Mouse (Mus musculus) embryonic stem cell, embryonic (primary cell): ENCODE measurements at regions not wholly inside any gene's neighbourhood (a gene's known extent, or its start where the extent isn't known, plus 50 kb on each side); places are given as distances from the start of the nearest gene placed in this dataset.

Experiments
- CTCF ChIA-PET, 4 experiments: fragments of 300-600 bp in 2 of 4; fragments of 350-600 bp in 2 of 4; sonication (Branson Sonifier 250); formaldehyde crosslinking; loops; one replicate each; lab custom pipeline; 2022; ENCODE audit warnings: inconsistent platforms in 2 of 4; lab: Charles Lee
- POLR2A ChIA-PET, 4 experiments: fragments of 300-600 bp in 2 of 4; fragments of 350-600 bp in 2 of 4; sonication (Branson Sonifier 250); formaldehyde crosslinking; loops; one replicate each; lab custom pipeline; 2022; ENCODE audit warnings: antibody characterized with exemption in 4 of 4, inconsistent platforms in 1 of 4; lab: Charles Lee

DNA sequence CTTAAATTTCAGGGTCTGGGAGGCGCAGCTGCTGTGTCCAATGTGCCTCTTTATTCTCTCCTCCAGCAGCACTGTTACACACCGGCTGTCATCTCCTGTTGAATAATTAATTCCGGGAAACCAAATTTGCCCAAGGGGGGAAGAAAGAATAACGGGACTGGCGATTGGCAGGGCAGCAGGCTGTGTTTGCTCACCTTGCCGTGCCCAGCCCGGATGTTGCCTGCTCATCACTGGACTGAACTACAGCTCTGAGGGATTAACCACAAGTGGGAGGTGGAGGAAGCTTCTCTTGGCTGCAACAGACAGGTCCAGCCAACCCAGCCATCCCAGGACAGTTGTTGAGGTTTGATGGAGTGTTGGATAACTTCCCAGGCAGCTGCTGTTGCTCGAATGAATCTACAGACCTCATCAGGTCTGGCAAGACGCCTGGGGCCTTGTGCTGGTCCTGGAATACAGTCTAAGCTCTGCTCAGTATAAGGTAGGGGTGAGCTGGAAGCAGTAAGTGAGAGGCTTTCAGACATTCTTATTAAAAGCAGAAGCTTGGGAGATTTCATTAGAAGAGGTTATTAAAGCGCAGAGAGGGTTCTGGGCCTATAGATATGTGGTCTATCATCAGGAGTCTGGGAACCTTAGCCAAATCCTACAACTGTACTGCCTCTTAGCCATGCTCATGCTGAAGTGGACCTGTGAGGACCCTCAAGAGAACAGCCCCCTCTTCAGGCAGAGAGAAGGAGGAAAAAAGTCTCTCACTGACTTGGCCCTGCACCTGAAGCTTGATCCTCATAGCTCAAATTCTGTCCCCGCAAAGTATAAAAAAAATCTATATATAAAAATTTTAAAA, 291.8 kb downstream of the Il20rb start:
- CTCF ChIA-PET = no interaction called here
- POLR2A ChIA-PET = no interaction called here

DNA sequence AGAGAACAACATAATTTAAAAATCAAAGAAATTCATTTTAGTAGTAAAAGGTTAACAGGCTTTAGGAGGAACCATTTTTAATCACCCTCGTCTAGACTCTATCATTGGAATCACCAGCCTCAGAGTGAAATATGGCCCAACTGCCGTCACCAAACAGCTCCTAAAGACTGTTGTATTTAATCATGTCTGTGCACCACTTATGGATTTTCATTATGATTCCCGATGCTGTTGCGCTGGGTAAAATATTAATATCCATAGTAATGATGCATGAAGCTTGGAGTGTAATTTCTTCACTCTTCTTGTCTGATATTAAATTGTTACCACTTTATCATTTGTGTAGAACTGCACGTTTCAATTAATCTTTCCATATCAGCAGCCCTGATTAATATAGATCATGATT, 292.4 kb downstream of the Il20rb start:
- ChIA-PET POLR2A (no interaction called here), CTCF (no interaction called here)

DNA sequence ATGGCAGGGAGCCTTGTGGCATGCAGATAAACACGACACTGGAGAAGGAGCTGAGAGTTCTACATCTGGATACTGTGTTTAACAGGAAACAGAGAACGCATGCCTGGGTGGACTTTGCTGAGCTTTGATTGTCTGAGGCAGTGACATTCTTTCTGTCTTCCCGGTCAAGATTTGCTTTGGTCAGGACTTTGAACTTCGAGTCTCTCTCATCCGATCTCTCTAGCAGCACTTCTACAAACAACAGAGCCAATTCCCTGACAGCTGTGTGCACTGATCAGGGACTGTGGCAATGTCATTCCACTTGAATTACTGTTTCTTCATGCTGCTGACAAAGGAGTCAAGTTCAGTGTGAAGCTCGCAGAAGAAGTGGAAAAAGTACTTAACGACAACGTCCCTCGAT, 302.5 kb downstream of the Il20rb start:
- CTCF ChIA-PET = no interaction called here

DNA sequence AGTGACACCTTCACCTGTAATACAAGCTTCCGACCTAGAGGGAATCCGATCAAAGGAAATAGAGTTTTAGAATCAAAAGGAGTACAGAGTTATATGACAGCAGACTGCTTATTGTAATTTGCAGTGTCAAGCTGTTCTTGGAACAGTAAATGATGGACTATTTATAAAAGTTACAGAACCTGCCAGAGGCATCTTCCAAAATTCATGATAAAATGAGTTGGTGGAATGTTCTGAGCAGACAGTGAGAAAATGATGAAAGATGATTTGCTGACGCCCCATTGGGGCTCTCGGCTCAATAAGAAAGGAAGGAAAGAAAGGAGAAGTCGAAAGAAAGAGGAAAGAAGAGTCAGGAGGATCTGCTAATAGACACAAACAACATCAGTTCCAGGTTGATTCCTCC, 300.3 kb upstream of the Sox14 start:
- CTCF ChIA-PET = interaction anchor here in 1 of 4 experiments (0.5 kb wide), 1 partner anchor 192 kb away, joined by 5 read pairs; no protein-coding TSS in a partner anchor
- POLR2A ChIA-PET = no interaction called here

More for the DNA sequence above, 302.5 kb downstream of the Il20rb start:
- POLR2A ChIA-PET = no interaction called here

DNA sequence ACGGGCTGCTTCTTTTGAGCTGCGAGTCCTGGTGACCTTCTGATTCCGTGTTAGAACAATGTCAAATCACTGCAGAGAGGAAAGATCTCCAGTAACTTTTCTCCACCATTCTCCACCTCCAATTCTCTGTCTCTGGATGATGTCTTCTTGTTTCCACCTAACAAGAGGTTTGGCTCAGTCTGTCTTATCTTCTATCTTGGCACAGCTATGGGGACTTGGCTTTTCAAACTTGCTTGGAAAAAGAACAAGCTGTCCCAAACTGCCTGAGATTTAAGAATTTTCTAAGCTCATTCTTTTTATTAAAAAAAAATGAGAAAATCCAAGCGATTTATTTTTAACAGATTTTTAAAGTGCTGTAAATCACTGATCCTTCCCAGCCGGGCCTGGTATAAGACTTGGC, 290.3 kb upstream of the Sox14 start:
- ChIA-PET POLR2A (interaction anchor here in 1 of 4 experiments (1.3 kb wide), 1 partner anchor 477 kb away, joined by 3 read pairs; no protein-coding TSS in a partner anchor), CTCF (interaction anchor here in 1 of 4 experiments (0.6 kb wide), 1 partner anchor 1257 kb away, joined by 3 read pairs; no protein-coding TSS in a partner anchor)

DNA sequence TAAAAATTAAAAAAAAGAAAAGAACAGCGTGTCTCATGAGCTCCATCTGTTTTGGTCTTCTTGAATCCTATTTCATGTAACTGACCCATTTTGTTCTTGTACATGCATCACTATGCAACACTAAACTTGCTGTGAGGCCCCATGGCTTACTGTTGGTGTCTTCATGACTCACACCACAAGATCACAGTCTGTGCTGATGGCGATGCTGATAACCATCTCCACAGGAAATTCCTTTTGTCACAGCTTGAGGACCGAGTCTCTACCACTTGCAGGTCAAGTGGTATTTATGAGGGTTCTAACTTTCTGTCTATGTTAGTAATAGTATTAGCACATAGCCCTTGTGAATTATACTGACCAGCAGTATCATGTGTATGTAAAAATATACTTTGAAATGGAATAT, 286.0 kb upstream of the Sox14 start:
- CTCF ChIA-PET = no interaction called here
- POLR2A ChIA-PET = no interaction called here
